Mouse (Mus musculus): Measurements from ENCODE around the gene Tcp11l2. TPM values are rescaled to one million over a fixed set of nuclear protein-coding genes. Genes with fewer than 3 reads are reported as not detected.
A peak's percentile ranks its signal among the peaks of the same experiment; 100 is the strongest.

Tcp11l2 gene
- 100 to 1,000 TPM in 3 of 4 experiments, 10 to 100 TPM in 1; 89.2 to 200 (median 123) TPM for total RNA-seq (2022)

DNA sequence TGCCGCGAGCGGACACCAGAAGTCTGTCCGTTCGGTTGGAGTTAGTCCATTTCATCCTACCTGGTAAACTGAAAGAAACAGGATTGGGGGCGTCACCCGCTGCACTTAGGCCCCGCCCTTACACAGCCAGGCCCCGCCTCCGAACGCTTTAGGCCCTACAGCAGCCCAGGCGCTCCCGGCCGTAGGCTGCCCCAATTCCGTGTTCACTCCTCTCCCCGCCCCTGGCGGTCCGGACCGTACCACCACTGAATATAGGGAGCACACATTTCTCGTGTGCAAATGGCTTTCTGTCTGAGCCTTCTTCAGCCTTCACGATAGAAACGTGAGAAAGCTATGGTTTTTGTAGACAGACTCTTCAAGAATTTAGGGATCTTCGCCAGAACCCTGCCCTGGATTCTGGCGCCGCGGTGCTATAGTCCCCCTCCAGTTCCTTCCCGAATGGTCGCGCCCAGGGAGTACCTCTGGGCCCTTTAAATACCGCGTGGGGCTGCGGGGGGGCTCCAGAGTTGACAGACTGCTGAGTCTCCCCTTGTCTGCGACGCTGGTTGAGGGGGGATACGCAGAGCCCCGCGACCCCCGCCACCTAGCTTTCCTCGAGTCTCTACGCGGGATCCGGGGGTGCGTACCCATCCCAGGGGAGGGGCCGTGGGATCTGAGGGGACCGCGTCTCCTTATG lies at the start of gene Tcp11l2:
TSS of gene Tcp11l2 (plus strand) at position 232 of the 676 bp plus-strand sequence.
- peak; percentile 95 for DNase-seq (ENCODE audit: low spot score)

GRCm38 (mm10) chr10:84527070-84527469 lies 49.4 kb upstream of the Tcp11l2 start:
- DNase-seq (ENCODE audit: low spot score), result no peak

- no peak for DNase-seq (ENCODE audit: low spot score)
Measured at GRCm38 (mm10) chr10:84527631-84528030, 48.8 kb upstream of the Tcp11l2 start.

DNA sequence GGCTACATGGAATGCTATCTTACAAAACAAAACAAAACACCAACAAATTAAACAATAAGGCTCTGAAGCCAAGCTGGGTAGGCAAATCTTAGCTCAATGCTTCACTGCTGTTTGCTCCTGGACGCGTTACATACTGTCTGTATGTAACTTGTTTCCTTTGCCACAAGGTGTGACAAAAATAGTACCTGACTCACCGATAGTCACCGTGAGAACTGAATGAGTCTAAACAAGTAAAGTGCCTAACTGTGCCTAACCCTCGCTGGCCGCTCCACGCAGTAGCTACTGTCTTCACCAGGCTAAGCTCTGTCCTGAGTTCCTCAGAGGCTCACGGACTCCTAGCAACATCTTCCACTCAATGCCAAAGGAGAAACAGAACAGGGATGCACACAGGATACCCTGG lies 46.0 kb upstream of the Tcp11l2 start:
- peak; percentile 33 for DNase-seq (ENCODE audit: low spot score)

DNA sequence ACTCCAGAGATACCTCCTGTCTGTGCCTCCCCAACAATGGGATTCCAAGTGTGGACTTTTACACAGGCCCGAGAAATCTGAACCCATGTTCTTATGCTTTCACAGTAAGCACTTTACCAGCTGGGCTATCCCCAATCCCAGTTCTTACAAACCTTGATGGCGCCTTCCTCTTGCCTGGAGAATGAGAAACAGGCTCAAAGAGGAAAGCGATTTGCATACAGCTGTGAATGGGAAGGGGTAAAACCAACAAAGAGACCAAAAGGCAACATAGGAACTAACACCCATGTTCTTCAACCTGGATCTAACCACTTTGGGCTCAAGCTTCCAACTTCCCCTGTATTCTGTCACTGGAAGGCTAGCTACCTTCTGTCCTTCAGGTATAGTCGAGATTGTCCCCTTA lies 44.9 kb upstream of the Tcp11l2 start:
- DNase-seq (ENCODE audit: low spot score), result no peak

DNA sequence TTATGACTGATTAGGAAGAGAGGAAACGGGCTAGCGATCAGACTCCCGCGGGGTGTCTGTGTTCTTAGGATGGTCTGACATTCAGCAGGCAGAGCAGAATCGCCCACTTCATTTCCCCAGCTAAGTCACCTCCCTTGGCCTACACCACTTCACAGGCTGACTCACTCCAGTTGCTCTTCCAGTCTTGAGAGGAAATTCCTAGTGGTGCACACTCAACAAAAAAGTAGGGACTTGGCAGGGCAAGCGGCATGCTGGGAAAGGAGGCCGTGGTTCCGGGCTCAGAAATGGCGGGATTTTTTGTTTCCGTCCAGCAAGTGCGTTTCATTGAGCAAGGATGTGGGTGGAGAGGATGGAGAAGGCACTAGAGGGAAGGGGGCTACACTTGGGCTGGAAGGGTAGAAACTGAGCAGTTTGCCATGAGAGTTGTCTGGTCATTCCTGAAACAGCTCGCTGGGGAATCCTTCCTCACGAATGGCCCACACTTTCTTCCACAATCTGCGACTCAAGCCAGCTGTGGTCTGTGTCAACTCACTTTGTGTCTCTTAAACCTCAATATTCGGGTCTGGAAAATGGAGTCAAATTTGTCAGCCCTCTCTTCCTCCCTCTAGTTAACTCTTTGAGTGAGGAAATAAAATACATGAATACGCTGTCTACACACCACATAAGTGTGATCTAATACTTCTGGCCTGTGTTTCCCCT lies 44.1 kb upstream of the Tcp11l2 start:
- DNase-seq (ENCODE audit: low spot score), result peak; percentile 65

DNA sequence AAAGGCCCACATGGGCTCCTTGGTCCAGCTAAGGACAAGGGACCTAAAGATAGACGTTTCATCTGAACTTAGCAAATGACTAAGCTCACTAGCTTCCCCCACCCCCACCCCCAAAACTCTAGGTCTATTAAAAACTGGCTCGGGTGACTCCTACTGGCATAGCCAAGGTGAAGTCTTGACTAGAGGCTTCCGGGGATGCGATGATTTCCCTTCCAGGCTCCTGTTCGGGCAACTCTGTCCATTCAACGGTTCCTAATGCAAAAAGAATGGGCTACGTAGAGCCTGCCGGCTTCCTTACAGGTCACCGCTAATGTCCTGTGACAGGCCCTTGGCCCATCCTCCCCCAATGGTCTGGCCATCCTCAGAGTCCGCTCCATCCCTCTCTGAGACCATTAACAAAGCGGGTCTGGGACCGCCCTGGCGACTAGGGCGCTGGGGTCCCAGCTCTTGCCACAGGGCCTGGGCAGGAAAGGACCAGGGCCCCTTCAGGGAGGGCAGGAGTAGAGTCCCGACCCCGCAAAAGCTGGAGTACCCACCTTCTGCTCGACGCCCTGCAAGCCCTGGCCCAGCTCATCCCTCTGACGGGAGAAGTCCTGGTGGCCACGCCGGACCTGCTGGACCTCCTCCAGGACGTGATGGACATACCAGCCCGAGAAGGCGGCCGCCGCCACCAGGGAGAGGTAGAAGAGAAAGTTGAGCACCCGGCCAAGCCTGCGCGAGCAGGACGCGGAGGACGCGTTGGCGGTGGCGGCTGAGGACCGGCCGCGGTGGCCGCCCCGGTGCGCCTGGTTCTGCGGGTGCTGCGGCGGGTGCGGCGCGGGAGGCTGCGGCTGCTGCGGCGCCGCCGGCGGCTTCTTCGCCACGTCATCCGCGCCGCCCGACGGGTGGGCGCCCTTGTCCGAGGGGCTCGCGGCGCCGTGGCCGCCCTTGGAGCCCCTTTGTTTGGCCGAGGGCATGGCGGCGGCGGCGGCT lies 43.2 kb upstream of the Tcp11l2 start:
- DNase-seq (ENCODE audit: low spot score), result peak; percentile 33

DNA sequence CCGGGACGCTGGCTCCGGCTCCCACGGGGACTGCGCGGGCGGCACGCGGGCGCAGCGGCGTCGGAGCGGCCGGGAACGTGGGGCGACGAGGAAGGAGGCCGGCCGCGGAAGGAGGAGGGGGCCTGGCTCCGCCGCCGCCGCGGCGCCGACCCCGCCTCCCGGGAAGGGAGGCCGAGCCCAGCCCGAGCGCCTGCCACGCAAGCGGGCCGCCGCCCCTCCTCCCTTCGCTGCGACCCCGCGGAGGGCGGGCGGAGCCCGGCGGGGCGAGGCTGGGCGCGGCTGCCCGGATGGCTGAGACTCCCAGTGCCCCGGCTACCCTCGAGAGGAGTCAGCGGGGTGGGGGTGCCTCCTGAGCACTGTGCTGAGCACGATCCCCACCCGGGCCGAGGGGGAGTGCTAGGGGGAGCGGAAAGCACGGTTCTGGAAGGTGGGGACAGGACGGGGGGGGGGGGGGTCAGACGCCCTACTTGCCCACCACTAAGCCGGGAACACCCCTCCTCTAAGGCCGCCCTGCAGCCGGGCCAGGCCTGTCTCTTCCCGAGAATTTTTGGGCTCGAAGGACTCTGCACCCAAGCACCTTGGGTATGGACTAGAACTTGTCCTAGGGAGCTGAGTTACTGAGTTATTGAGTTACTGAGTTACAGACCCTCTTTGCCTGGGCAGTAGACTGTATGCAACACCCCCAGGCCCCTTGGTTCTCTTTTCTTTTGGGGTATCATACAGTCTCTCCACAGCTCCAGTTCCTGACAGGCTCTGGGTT lies 42.3 kb upstream of the Tcp11l2 start, which contains the start of gene Ckap4:
TSS of gene Ckap4 (minus strand) at position 151 of the 760 bp plus-strand sequence.
- DNase-seq (ENCODE audit: low spot score), result peak; percentile 47

DNA sequence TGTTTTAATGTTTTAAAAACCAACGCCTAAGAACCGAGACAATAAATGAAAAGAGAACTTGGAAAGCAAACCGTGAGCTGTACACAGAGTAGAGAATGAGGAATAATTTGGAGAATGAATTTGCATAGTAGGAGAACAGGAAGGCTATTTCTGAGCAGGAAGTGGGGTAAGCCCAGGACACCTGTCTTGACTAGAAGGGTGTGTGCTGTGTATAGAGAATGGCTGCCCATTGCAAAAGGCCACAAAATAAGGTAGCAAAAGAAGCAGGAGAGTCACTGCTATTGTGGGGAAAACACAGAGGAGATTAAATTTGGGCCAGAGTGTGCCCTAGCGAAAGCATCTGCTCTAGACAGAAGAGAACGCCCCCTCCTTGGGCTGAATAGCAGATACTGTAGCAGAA lies 41.0 kb upstream of the Tcp11l2 start:
- DNase-seq (ENCODE audit: low spot score), result no peak

GRCm38 (mm10) chr10:84535859-84536258 lies 40.6 kb upstream of the Tcp11l2 start:
- no peak for DNase-seq (ENCODE audit: low spot score)

DNA sequence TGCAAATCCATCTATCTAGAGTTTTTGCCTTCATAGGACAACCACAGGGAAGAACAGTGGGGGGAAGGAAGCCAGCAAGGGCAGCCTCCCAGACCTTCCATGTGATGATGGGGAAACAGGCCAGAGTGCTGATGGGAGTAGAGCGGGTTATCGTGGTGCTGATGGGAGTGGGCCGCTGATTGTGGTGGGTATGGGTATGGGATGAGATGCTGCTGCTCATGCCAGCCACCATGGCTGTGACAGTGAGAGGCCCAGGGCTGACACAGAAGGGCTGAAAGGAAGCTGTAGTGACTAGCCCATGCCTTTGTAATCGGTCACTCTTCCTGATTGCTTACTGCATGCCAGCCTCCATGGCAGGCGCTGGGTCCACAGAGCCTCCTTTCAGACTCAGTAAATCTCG lies 36.8 kb upstream of the Tcp11l2 start:
- no peak for DNase-seq (ENCODE audit: low spot score)

GRCm38 (mm10) chr10:84542802-84543658 lies 33.4 kb upstream of the Tcp11l2 start:
- no peak for DNase-seq (ENCODE audit: low spot score)

- DNase-seq (ENCODE audit: low spot score), result no peak
Measured at GRCm38 (mm10) chr10:84544841-84545610, 31.4 kb upstream of the Tcp11l2 start.

- peak; percentile 21 for DNase-seq (ENCODE audit: low spot score)
Measured at GRCm38 (mm10) chr10:84549146-84549919, 27.1 kb upstream of the Tcp11l2 start.

DNA sequence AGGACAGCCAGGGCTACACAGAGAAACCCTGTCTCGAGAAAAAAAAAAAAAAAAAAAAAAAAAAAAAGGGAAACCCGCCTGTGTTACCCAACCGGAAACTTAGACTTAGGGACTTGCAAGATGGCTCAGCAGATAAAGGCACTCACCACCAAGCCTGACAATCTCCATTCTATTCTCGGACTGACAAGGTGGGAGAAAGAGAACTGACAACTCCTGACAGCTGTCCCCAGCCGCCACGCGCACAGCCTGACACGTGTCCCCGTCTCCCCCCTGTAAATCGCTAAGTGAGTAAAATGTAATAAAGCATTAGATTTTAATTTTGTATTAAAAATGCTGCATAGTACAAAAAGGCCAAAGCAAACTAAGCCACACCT lies 26.5 kb upstream of the Tcp11l2 start:
- no peak for DNase-seq (ENCODE audit: low spot score)

DNA sequence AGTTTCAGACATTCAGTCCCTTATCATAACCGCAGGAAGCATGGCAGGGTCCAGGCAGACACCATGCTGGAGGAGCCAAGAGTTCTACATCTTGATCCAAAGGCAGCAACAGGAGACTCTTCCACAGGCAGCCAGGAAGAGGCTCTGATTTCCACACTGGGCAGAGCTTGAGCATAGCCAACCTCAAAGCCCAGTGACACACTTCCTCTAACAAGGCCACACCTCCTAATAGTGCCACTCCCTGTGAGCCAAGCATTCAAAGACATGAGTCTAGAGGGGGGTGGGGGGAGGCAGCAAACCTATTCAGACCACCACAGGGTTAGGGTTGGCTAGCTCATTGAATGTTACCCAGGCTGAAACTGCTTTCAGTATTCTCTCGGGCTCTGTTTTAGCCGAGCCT lies 24.6 kb upstream of the Tcp11l2 start:
- DNase-seq (ENCODE audit: low spot score), result no peak

GRCm38 (mm10) chr10:84552477-84552876 lies 23.9 kb upstream of the Tcp11l2 start:
- DNase-seq (ENCODE audit: low spot score), result no peak

GRCm38 (mm10) chr10:84554291-84555009 lies 22.0 kb upstream of the Tcp11l2 start:
- no peak for DNase-seq (ENCODE audit: low spot score)
